Mouse (Mus musculus): ENCODE measurements around the gene Chchd3.

GRCm38 (mm10) chr6:32931106-32931770 is 128.8 kb downstream of the Chchd3 start:
- TF ChIP-seq POLR2AphosphoS2 (IDR thresholded peaks at IDR 0.05; ENCODE audit: insufficient read length, low read depth), result no peak
- TF ChIP-seq TCF12 (IDR thresholded peaks at IDR 0.05; ENCODE audit: insufficient read depth, poor library complexity, severe bottlenecking), result no peak
- no peak for TF ChIP-seq E2F4 (IDR thresholded peaks at IDR 0.05; ENCODE audit: insufficient read depth)
